In genomic region chr10:42291360-42291759, GRCm38 (mm10) we compare ENCODE assay signal across 7 mouse cellular contexts. TPM values are rescaled to one million over a fixed set of nuclear protein-coding genes. Genes with fewer than 3 reads are reported as not detected.
DNase-seq lines count a peak whose midpoint lies in the region; ATAC-seq and TF ChIP-seq lines count a peak whose summit lies in the region.

No protein-coding gene starts in this region.

- 0 out of 2 replicates have a peak, but pooled peaks have one; percentile 48 for ATAC-seq in intestine, postnatal 0 days
- ATAC-seq in intestine, embryonic 15.5 days, result no peak

- H3K9ac ChIP-seq in intestine, postnatal 0 days (ENCODE audit: low read depth, low read length), result no peak overlapping the region
- no peak overlapping the region for H3K9ac ChIP-seq in intestine, embryonic 15.5 days

- H3K4me3 ChIP-seq in intestine, postnatal 0 days (ENCODE audit: low read depth, low read length), result no peak overlapping the region
- H3K4me3 ChIP-seq in intestine, embryonic 15.5 days (replicated peaks), result no peak overlapping the region

- H3K27me3 ChIP-seq in intestine, postnatal 0 days (replicated peaks; ENCODE audit: control insufficient read depth, insufficient read depth, low read length), result no peaks in the 10 kb centered on the region
- H3K27me3 ChIP-seq in intestine, embryonic 15.5 days (replicated peaks), result no peaks in the 10 kb centered on the region

- DNase-seq in ES-CJ7 (ENCODE audit: low read depth, low spot score), result peak; percentile 74
- DNase-seq in brain, adult 2 months (ENCODE audit: low read depth, low spot score), result peak; percentile 58
- peak; percentile 82 to 83 for DNase-seq in kidney, postnatal 4 days
- DNase-seq in natural killer cell, adult 2 months (ENCODE audit: low spot score in 2 of 2), result peak; percentile 46 to 71
- DNase-seq in yolk sac, embryonic 10.5 days (ENCODE audit: low spot score), result no peak

- TF ChIP-seq CTCF in intestine, postnatal 0 days (IDR thresholded peaks at IDR 0.05; ENCODE audit: low read depth), result peak; percentile 82

- H3K4me1 ChIP-seq in intestine, postnatal 0 days (replicated peaks; ENCODE audit: control insufficient read depth, insufficient read depth, low read length), result no peaks in the 10 kb centered on the region
- H3K4me1 ChIP-seq in intestine, embryonic 15.5 days (replicated peaks), result no peaks in the 10 kb centered on the region

- no peak overlapping the region for H3K4me2 ChIP-seq in intestine, postnatal 0 days (replicated peaks; ENCODE audit: low read depth)
- no peak overlapping the region for H3K4me2 ChIP-seq in intestine, embryonic 15.5 days (replicated peaks)

- no peaks in the 10 kb centered on the region for H3K36me3 ChIP-seq in intestine, postnatal 0 days (ENCODE audit: control insufficient read depth, insufficient read depth)
- no peaks in the 10 kb centered on the region for H3K36me3 ChIP-seq in intestine, embryonic 15.5 days

- no peak overlapping the region for H3K27ac ChIP-seq in intestine, postnatal 0 days (ENCODE audit: low read depth, low read length)
- no peak overlapping the region for H3K27ac ChIP-seq in intestine, embryonic 15.5 days

- 63% methylated on average over 5 of the region's 5 CpGs for WGBS in intestine, postnatal 0 days
- 61% methylated on average over 5 of the region's 5 CpGs for WGBS in intestine, embryonic 15.5 days

- no peaks in the 10 kb centered on the region for H3K9me3 ChIP-seq in intestine, postnatal 0 days (ENCODE audit: control insufficient read depth)
- H3K9me3 ChIP-seq in intestine, embryonic 15.5 days, result no peaks in the 10 kb centered on the region

RNA-seq across cellular contexts. Expression of gene Foxo3, which starts 14.8 kb away (rescaled TPM):
- polyA plus RNA-seq in intestine, postnatal 0 days (2015; fragmentation: Nextera tagmentation; extraction: Ambion mirVana), result 9.3 and 9.8 TPM in 2 replicates
- polyA plus RNA-seq in intestine, embryonic 15.5 days (2015; fragmentation: Nextera tagmentation; extraction: Ambion mirVana), result 6.4 and 7.6 TPM in 2 replicates
